Mouse (Mus musculus) bone marrow, adult 2 months (tissue): ENCODE measurements around the gene Myh7.

Source experiments
- CTCF ChIP-seq: fragments of 200-500 bp; IDR thresholded peaks from 2 replicates; pipeline ENCODE4 v1.5.1; 2011; ENCODE audit warnings: low read length, control low read depth; ENCODE audit not compliant: control insufficient read depth, insufficient read depth
- POLR2A ChIP-seq: fragments of 200-500 bp; IDR thresholded peaks from 2 replicates; pipeline ENCODE4 v1.6.1; 2011; ENCODE audit warnings: low read depth, mild to moderate bottlenecking, control low read depth, low read length, borderline replicate concordance; ENCODE audit not compliant: control insufficient read depth

DNA sequence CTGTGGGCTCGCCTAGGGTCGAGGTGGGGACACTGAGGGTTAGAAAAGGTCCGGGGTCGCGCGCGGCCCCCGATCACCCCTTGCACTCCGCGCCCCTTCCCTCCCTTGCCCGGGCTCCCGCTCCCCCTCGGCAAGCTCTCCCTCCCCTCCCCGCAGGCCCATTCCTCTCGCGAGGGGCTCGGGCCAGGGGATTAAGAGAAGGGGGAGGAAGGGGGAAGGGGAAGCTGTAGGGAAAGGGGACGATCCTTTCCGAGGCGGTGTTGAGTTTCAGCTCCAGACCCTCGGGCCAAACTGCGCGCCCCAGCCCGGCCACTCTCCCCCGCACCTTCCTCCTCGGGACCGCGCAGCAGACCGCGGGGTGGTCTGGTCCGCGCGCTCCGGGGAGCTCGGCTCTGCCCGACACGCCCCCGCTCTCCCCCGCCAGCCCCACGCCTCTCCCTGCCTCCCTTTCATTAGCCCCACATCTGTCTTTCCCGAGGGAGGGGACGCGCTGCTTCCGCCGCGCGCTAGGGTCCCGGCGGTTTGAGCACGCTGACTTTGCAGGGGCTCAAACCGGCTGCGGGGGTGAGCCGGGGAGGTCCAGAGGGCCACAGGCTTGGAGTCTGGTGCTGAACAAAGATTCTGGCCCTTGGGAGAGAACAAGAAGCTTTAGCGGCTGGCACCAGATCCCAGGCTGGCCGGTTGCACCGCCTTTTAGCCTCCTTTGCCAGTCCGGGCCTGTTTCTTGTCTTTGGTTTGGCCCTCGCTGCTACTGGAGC lies 67.8 kb downstream of the Myh7 start:
- TF ChIP-seq CTCF = no peak
- no peak for TF ChIP-seq POLR2A
